Mouse (Mus musculus) midbrain, embryonic 11.5 days (tissue): ENCODE measurements around the gene Tmod1. TPM values are rescaled to one million over a fixed set of nuclear protein-coding genes. Genes with fewer than 3 reads are reported as not detected.
A peak's percentile ranks its signal among the peaks of the same experiment; 100 is the strongest.

Source experiments
- ATAC-seq: fragments of 200-750 bp; cut with Nextera tagmentation; 2 replicates; pipeline ENCODE4 v1.8.0; 2017; ENCODE audit warnings: moderate TSS enrichment, moderate library complexity; ENCODE audit not compliant: low FRiP score
- DNase-seq: peaks from one replicate; pipeline ENCODE4 v3.0.0; 2015; ENCODE audit warnings: low spot score; ENCODE audit errors: missing footprints
- H3K27ac ChIP-seq: fragments of 300-500 bp; sonication (generic); 2 replicates; pipeline ENCODE4 v1.5.1; 2014; ENCODE audit warnings: low read depth, low read length
- H3K27me3 ChIP-seq: fragments of 300-500 bp; sonication (generic); 2 replicates; pipeline ENCODE4 v1.6.1; 2014; ENCODE audit warnings: mild to moderate bottlenecking, low read length, moderate library complexity, mixed read lengths; ENCODE audit not compliant: control insufficient read depth, insufficient read depth
- H3K36me3 ChIP-seq: fragments of 300-500 bp; sonication (generic); 2 replicates; pipeline ENCODE4 v1.6.1; 2014; ENCODE audit warnings: mild to moderate bottlenecking, low read length, moderate library complexity, mixed read lengths; ENCODE audit not compliant: control insufficient read depth, insufficient read depth
- H3K4me1 ChIP-seq: fragments of 300-500 bp; sonication (generic); 2 replicates; pipeline ENCODE4 v1.6.1; 2014; ENCODE audit warnings: low read length; ENCODE audit not compliant: control insufficient read depth, insufficient read depth
- H3K4me2 ChIP-seq: fragments of 300-500 bp; sonication (generic); 2 replicates; pipeline ENCODE4 v1.6.1; 2014; ENCODE audit warnings: mild to moderate bottlenecking, moderate library complexity
- H3K4me3 ChIP-seq: fragments of 300-500 bp; sonication (generic); 2 replicates; pipeline ENCODE4 v1.5.1; 2014; ENCODE audit warnings: low read depth, low read length
- H3K9ac ChIP-seq: fragments of 300-500 bp; sonication (generic); 2 replicates; pipeline ENCODE4 v1.6.1; 2014; ENCODE audit warnings: low read length
- H3K9me3 ChIP-seq: fragments of 300-500 bp; sonication (generic); 2 replicates; pipeline ENCODE4 v1.6.1; 2016; ENCODE audit warnings: low read length; ENCODE audit not compliant: control insufficient read depth
- WGBS: fragments of 180-500 bp; shearing (Covaris S2); extraction: QIAGEN DNeasy Blood & Tissue Kit; methylation state at CpG from one replicate; pipeline ENCODE4 v1.1.7; 2014; 5-methylcytosine and 5-hydroxymethylcytosine counted together
- polyA plus RNA-seq: library from polyadenylated mRNA; unstranded; fragments of >200 nt; fragmentation: Nextera tagmentation; extraction: Ambion mirVana; gene quantifications from 2 replicates; pipeline ENCODE4 v1.2.1, GENCODE M21; 2014

Gene Tmod1
- polyA plus RNA-seq, 1 experiment from 2014 or later, result 2.7 TPM

DNA sequence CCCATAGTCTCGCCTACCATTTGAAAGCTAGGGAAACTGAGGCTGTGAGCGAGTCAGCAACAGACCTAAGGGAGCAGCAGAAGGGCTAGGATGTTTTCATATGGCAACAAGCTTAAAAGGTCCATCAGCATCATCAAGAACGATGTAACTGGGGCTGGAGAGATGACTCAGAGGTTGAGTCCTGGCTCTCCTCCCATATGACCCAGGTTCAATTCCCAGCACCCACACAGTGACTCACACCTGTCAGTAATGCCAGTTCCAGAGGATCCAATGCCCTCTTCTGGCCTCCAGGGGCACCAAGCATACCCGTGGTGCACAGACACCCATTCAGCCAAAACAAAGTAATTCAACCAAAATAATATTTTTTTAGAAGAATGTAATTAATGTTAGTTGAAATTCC lies 41.5 kb downstream of the Tmod1 start:
- H3K9ac ChIP-seq, result no peak overlapping the region
- WGBS, result 83% methylated on average over 4 of the region's 4 CpGs
- DNase-seq (peak; percentile 21), ATAC-seq (no peak)
- H3K27me3 ChIP-seq, result no peaks in the 10 kb centered on the region
- no peaks in the 10 kb centered on the region for H3K4me1 ChIP-seq
- H3K4me2 ChIP-seq, result no peak overlapping the region
- H3K36me3 ChIP-seq, result no peaks in the 10 kb centered on the region
- no peak overlapping the region for H3K4me3 ChIP-seq
- H3K27ac ChIP-seq, result no peak overlapping the region
- H3K9me3 ChIP-seq, result no peaks in the 10 kb centered on the region

DNA sequence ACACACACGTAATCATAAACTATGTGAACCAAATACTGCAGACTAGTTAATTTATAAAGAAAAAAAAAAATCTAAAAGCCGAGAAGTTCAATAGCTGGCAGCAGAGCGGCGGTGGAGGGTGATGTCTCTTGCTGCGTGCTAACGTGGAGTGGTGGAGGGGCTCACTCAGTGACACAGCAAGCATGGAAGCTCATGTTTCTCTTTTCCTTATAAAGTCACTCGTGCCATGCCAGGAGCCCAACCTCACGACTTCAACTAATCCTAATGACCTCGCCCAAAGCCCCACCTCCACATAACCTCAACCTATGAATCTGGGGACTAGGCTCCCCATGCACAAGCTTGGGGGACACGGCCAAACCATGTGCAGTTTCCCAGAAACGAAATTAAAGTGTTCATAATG lies 43.8 kb downstream of the Tmod1 start:
- Histone ChIP-seq H3K27ac (no peak overlapping the region), H3K4me2 (no peak overlapping the region), H3K9ac (no peak overlapping the region), H3K27me3 (no peaks in the 10 kb centered on the region), H3K9me3 (no peaks in the 10 kb centered on the region), H3K4me1 (no peaks in the 10 kb centered on the region), H3K36me3 (no peaks in the 10 kb centered on the region), H3K4me3 (no peak overlapping the region)
- ATAC-seq (no peak), DNase-seq (no peak)
- WGBS, result 80% methylated on average over 11 of the region's 11 CpGs

DNA sequence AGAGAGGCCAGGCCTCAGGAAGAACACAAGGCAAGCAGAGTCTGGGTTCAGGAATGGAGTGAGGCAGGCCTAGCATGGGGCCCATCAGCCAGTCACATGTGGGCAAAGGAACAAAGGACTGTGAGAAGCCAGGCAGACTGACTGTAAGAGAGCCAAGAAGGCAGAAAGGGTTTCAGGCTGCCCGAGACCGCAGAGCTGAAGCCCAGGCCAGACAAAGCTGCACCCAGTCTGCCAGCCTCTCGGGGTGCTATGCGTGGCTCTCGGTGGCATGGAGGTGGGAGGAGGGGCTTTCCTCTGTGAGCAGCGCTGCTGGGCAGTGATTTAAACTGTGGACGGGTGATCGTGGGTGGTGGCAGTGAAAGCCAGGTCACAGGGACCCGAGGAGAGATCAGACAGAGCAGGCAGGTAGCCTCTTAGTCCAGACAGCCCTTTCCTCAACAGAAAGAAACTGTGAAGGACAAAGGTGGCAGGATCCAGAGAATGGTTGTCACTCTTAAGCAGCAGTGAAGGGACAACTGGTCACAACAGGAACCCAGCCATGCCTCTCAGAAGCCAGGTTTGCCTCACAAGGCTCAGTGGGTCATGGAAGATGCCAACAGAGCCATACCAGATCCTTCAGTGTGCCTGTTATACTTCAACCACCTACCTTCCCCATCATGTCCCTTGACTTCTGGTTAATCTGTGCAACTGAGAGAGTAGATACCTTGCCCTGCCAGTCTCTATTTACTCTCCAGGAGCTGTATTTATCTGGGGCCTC lies 45.9 kb downstream of the Tmod1 start:
- Histone ChIP-seq H3K9me3 (no peaks in the 10 kb centered on the region), H3K4me2 (no peak overlapping the region), H3K36me3 (no peaks in the 10 kb centered on the region), H3K9ac (no peak overlapping the region), H3K27ac (no peak overlapping the region), H3K4me3 (no peak overlapping the region), H3K27me3 (no peaks in the 10 kb centered on the region), H3K4me1 (no peaks in the 10 kb centered on the region)
- DNase-seq (peak; percentile 51), ATAC-seq (no peak)
- WGBS, result 68% methylated on average over 9 of the region's 9 CpGs

GRCm38 (mm10) chr4:46085223-46085811 lies 46.6 kb downstream of the Tmod1 start:
- DNase-seq (peak; percentile 69), ATAC-seq (no peak)
- Histone ChIP-seq H3K9ac (no peak overlapping the region), H3K4me2 (no peak overlapping the region), H3K36me3 (no peaks in the 10 kb centered on the region), H3K27me3 (no peaks in the 10 kb centered on the region), H3K27ac (no peak overlapping the region), H3K9me3 (no peaks in the 10 kb centered on the region), H3K4me3 (no peak overlapping the region), H3K4me1 (no peaks in the 10 kb centered on the region)
- WGBS, result 65% methylated on average over 9 of the region's 9 CpGs

DNA sequence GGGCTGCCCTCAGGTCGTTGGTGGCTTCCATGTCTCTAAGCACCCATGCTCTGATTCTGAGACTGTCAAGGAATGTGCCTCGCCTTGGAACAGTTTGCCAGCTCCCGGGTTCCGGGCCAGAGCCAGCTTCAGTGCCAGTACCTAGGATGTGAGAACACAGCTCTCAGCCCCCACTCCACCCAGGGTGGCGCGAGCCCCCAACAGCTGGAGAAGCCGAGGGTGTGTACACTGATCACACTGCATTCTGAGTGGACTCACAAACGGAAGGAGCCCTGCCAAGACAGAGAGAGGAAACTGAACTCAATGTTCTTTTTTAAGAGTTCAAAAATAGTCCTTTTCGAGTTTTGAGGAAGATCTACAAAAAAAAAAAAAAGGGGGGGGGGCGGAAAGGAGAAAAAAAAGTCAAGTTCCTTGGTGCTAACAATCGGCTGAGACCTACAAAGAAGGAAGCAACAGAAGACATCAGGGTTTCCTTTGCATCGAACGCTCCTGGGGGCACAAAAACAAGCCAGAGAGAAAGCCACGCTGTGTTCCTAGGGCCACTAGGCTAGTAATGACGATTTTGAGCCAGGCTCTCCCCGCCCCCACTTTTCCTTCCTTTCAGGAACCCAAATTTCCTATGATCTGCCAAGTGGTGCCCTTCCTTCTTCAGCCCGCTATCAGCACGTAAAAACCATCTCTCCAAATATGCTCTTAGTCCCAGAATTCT lies 48.1 kb downstream of the Tmod1 start:
- no peak overlapping the region for H3K9ac ChIP-seq
- no peaks in the 10 kb centered on the region for H3K36me3 ChIP-seq
- H3K4me3 ChIP-seq, result no peak overlapping the region
- no peaks in the 10 kb centered on the region for H3K9me3 ChIP-seq
- WGBS, result 86% methylated on average over 17 of the region's 18 CpGs
- no peak overlapping the region for H3K4me2 ChIP-seq
- H3K4me1 ChIP-seq, result no peaks in the 10 kb centered on the region
- H3K27me3 ChIP-seq, result no peaks in the 10 kb centered on the region
- ATAC-seq (no peak), DNase-seq (peak; percentile 26)
- H3K27ac ChIP-seq, result no peak overlapping the region

DNA sequence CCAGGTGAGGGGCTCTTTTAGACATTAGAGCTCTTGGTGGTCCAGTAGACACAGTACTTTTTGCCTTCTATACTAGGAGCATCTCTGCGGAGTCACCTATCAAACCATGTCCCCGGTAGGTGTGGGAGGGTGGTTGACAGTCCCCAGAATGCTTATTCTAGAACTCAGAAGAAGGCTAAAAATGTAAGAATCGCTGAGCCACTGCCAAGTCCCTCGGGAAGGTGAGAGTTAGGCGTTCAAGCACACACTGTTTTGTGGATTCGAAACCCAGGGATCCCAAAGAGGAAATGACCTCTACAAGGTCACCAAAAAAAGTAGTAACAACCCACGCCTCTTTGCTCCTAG lies 48.7 kb downstream of the Tmod1 start:
- H3K9me3 ChIP-seq, result no peaks in the 10 kb centered on the region
- ATAC-seq, result no peak
- H3K27me3 ChIP-seq, result no peaks in the 10 kb centered on the region
- no peaks in the 10 kb centered on the region for H3K4me1 ChIP-seq
- H3K4me3 ChIP-seq, result no peak overlapping the region
- 89% methylated on average over 7 of the region's 7 CpGs for WGBS
- no peak overlapping the region for H3K4me2 ChIP-seq
- peak; percentile 41 for DNase-seq
- no peak overlapping the region for H3K27ac ChIP-seq
- no peak overlapping the region for H3K9ac ChIP-seq
- H3K36me3 ChIP-seq, result no peaks in the 10 kb centered on the region

DNA sequence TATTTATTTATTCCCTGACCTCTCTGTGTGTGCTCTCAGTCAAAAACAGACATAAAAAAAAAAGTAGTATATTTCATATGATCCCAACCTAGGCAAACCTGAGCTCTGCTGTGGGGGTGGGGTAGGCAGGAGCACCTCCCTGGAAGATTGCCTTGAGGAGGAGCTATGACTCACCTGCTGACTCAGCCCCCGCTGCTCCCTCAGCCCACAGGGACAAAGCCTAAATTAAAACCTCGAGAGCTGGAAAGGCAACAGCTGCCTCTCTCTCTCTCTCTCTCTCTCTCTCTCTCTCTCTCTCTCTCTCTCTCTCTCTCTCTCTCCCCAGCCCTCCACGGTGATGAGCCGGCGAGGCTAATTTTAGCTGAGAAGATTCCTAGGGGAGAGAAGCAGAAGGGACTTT lies 49.1 kb downstream of the Tmod1 start:
- H3K4me3 ChIP-seq, result no peak overlapping the region
- no peaks in the 10 kb centered on the region for H3K27me3 ChIP-seq
- no peak overlapping the region for H3K27ac ChIP-seq
- no peaks in the 10 kb centered on the region for H3K4me1 ChIP-seq
- no peak overlapping the region for H3K9ac ChIP-seq
- no peak overlapping the region for H3K4me2 ChIP-seq
- H3K9me3 ChIP-seq, result no peaks in the 10 kb centered on the region
- H3K36me3 ChIP-seq, result no peaks in the 10 kb centered on the region
- whole genome bisulfite sequencing, result 63% methylated on average over 5 of the region's 5 CpGs
- DNase-seq (peak; percentile 31), ATAC-seq (no peak)

DNA sequence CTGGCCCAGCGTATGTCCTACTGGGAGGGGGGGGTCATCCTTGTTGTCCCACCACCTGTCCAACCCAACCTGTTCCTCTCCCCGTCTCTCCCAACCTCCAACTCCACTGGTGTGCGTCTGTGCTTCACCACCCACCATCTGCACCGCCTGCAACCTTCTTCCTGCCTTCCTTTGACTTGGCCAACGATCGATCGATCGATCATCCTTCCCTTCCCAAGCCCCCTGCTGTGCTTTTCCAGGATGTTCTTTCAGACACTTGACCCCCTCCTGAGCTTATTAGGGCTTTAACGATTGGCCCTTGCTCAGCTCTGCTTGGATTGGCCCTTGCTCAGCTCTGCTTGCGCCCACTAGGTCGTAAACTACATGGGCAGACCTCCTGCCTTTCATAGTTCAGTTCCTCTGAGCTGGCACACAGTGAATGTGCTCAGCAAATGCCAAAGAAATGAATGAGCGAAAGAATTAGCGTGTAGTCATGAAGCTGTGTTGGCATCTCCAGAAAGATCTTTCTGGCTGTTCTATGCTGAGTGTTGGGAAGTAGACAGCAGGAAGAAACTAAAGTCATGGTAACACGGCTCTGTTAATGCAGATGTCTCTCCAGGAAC lies 50.9 kb downstream of the Tmod1 start:
- H3K9me3 ChIP-seq, result no peaks in the 10 kb centered on the region
- H3K36me3 ChIP-seq, result no peaks in the 10 kb centered on the region
- H3K27me3 ChIP-seq, result no peaks in the 10 kb centered on the region
- WGBS, result 88% methylated on average over 14 of the region's 14 CpGs
- ATAC-seq (no peak), DNase-seq (peak; percentile 26)
- no peak overlapping the region for H3K9ac ChIP-seq
- H3K4me2 ChIP-seq, result no peak overlapping the region
- H3K27ac ChIP-seq, result no peak overlapping the region
- H3K4me3 ChIP-seq, result no peak overlapping the region
- no peaks in the 10 kb centered on the region for H3K4me1 ChIP-seq
